Mouse (Mus musculus) erythroblast, embryonic 14.5 days (primary cell): ENCODE measurements around the gene Wrnip1.

Source experiments
- GATA1 ChIP-seq: IDR thresholded peaks from 2 replicates; pipeline ENCODE4 v1.6.1; 2012; ENCODE audit warnings: low read length, inconsistent platforms, mixed read lengths
- TAL1 ChIP-seq: IDR thresholded peaks from 3 replicates; pipeline ENCODE4 v1.6.1; 2012; ENCODE audit warnings: low read length, inconsistent platforms, mixed read lengths

DNA sequence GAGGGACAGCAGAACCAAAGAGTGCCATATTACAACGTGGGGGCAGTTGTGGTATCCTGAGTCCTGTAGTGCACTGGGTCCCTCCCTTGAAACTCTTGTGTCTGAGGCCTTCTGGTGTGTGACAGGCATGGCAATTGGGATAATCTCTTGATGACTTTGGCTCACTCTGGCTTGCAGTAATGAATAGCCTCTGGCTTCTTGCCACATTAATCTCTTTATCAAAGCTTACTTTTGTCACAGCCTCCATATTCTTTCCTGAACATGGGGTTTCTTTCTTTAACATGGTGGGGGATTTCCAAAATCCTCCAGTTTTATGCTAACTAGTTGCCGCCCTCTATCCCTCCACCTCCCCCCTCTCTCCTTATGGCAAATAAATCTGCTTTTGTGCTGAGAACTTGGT lies 51.2 kb downstream of the Wrnip1 start:
- no peak for TF ChIP-seq GATA1
- TF ChIP-seq TAL1, result no peak
